ENCODE assay signal across 18 mouse cellular contexts in the genomic region with DNA sequence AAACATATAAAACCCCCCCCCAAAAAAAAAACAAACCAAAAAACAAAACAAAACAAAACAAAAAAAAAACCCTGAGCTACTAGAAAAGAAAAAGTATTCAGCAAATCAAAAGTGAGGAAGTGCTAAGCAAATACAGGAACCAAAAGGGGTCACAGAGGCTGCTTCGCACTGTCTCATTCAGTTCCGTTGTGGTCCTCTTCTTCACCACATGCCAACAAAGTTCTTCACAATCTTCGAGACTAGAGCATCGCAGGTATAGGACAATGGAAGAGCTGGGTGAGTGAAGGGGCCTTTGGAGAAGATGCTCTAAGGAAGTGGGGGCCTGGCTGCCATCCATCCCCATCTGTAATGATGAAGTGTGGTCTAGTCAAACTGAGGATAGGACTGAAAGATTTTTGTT. TPM values are rescaled to one million over a fixed set of nuclear protein-coding genes. Genes with fewer than 3 reads are reported as not detected.
A peak's percentile ranks its signal among the peaks of the same experiment; 100 is the strongest.
DNase-seq lines count a peak whose midpoint lies in the region; ATAC-seq and TF ChIP-seq lines count a peak whose summit lies in the region.
"Had no signal": no experiment of that assay in that cellular context is flagged by ENCODE, and none has a peak within 500 bp of the region (broad histone marks: within the 10 kb centered on the region; RNA-seq: fewer than 3 reads in every experiment).

No protein-coding gene starts in this region.

- peak; percentile 19 for DNase-seq in layer of hippocampus, adult 11-12 months (ENCODE audit: low spot score)
- no peak for DNase-seq in layer of hippocampus, adult 8-10 months (ENCODE audit: low spot score in 2 of 2)
- DNase-seq in MEL (ENCODE audit: low read depth, low spot score) = peak; percentile 85
- DNase-seq in thymus, adult 2 months = peak; percentile 52
- no peak for DNase-seq in ovary, postnatal 36 days (ENCODE audit: low spot score)
- DNase-seq: layer of hippocampus, postnatal 36 days had no signal

- peak overlapping the region; percentile 47 for H3K9ac ChIP-seq in MEL (ENCODE audit: control insufficient read depth, low read depth, low read length, poor library complexity, severe bottlenecking)
- H3K9ac ChIP-seq in midbrain, embryonic 16.5 days (ENCODE audit: low read depth, low read length) = no peak overlapping the region
- H3K9ac ChIP-seq in hindbrain, embryonic 12.5 days = no peak overlapping the region
- H3K9ac ChIP-seq: stomach, embryonic 15.5 days had no signal

- H3K79me2 ChIP-seq in MEL (ENCODE audit: control insufficient read depth, insufficient read depth, low read length, poor library complexity) (peaks cover 22% of the 10 kb centered on the region), macrophage (ENCODE audit: inconsistent target) (peaks cover 70% of the 10 kb centered on the region)

- H3K36me3 ChIP-seq in MEL (ENCODE audit: control insufficient read depth in 1 of 2, insufficient read depth in 2 of 2, low read length in 2 of 2) (peaks cover 0 to 5% of the 10 kb centered on the region in 2 experiments; a peak in 2 of 4 replicates), macrophage (ENCODE audit: inconsistent target) (no peaks in the 10 kb centered on the region)
- H3K36me3 ChIP-seq in thymus, adult 2 months (ENCODE audit: control insufficient read depth, insufficient read depth, low read length) = no peaks in the 10 kb centered on the region
- no peaks in the 10 kb centered on the region for H3K36me3 ChIP-seq in midbrain, embryonic 16.5 days (ENCODE audit: control insufficient read depth, insufficient read depth, low read length)
- no peaks in the 10 kb centered on the region for H3K36me3 ChIP-seq in hindbrain, embryonic 12.5 days
- H3K36me3 ChIP-seq: embryonic facial prominence, embryonic 10.5 days; G1E; stomach, embryonic 15.5 days had no signal

- TF ChIP-seq RAD21 in MEL (IDR thresholded peaks at IDR 0.05; ENCODE audit: low read depth, low read length) = no peak

- H3K4me3 ChIP-seq in MEL (ENCODE audit: control insufficient read depth in 1 of 2, insufficient read depth in 1 of 2, low read depth in 2 of 2, low read length in 2 of 2) = peak overlapping the region; percentile 44 to 71
- H3K4me3 ChIP-seq in macrophage (ENCODE audit: inconsistent target) = peak overlapping the region; percentile 87
- H3K4me3 ChIP-seq in thymus, adult 2 months (ENCODE audit: control insufficient read depth, insufficient read depth, low read length) = peak overlapping the region; percentile 38
- no peak overlapping the region for H3K4me3 ChIP-seq in midbrain, embryonic 16.5 days (ENCODE audit: low read depth, low read length)
- no peak overlapping the region for H3K4me3 ChIP-seq in hindbrain, embryonic 12.5 days
- H3K4me3 ChIP-seq: embryonic facial prominence, embryonic 10.5 days; forebrain, embryonic 13.5 days; heart, adult 2 months; stomach, embryonic 15.5 days had no signal

- TF ChIP-seq POLR2A in MEL (IDR thresholded peaks at IDR 0.05; ENCODE audit: control insufficient read depth in 1 of 2, insufficient read depth in 1 of 2, low read depth in 1 of 2, low read length in 2 of 2, poor library complexity in 1 of 2) = peak in 1 of 2 experiments; percentile 68; a peak in 2 of 4 replicates
- TF ChIP-seq POLR2A in thymus, adult 2 months (IDR thresholded peaks at IDR 0.05; ENCODE audit: control insufficient read depth, extremely low read depth, insufficient read depth, low read length, poor library complexity) = no peak

- peaks cover 0 to 9% of the 10 kb centered on the region in 2 experiments; a peak in 2 of 4 replicates for H3K4me1 ChIP-seq in MEL (ENCODE audit: control insufficient read depth in 1 of 2, insufficient read depth in 2 of 2, low read length in 2 of 2)
- peaks cover 2% of the 10 kb centered on the region for H3K4me1 ChIP-seq in thymus, adult 2 months (replicated peaks; ENCODE audit: control insufficient read depth, insufficient read depth, low read length)
- peaks cover 3% of the 10 kb centered on the region; the same call in 1 of the 2 replicates for H3K4me1 ChIP-seq in midbrain, embryonic 16.5 days (ENCODE audit: control insufficient read depth, insufficient read depth, low read length)
- no peaks in the 10 kb centered on the region for H3K4me1 ChIP-seq in hindbrain, embryonic 12.5 days
- H3K4me1 ChIP-seq: stomach, embryonic 15.5 days had no signal

- ATAC-seq in midbrain, embryonic 16.5 days = no peak
- ATAC-seq in hindbrain, embryonic 12.5 days (ENCODE audit: low FRiP score) = no peak
- ATAC-seq: forebrain, embryonic 13.5 days; hindbrain, postnatal 0 days had no signal

- H3K27ac ChIP-seq in MEL (ENCODE audit: control insufficient read depth, low read depth, low read length) (peak overlapping the region; percentile 87), macrophage (peak overlapping the region; percentile 98)
- peak overlapping the region; percentile 90 for H3K27ac ChIP-seq in thymus, adult 2 months (ENCODE audit: control insufficient read depth, insufficient read depth, low read length)
- H3K27ac ChIP-seq in midbrain, embryonic 16.5 days (ENCODE audit: low read length) = no peak overlapping the region
- H3K27ac ChIP-seq in hindbrain, embryonic 12.5 days = no peak overlapping the region
- H3K27ac ChIP-seq: embryonic facial prominence, embryonic 10.5 days; forebrain, embryonic 13.5 days; heart, adult 2 months; hindbrain, postnatal 0 days; stomach, embryonic 15.5 days had no signal

- WGBS in macrophage (ENCODE audit: missing documents) = 0% methylated on average over 4 of the region's 4 CpGs
- WGBS in thymus, adult 2 months = 3% methylated on average over 4 of the region's 4 CpGs
- WGBS in midbrain, embryonic 16.5 days = 79% methylated on average over 4 of the region's 4 CpGs
- 81% methylated on average over 4 of the region's 4 CpGs for WGBS in hindbrain, embryonic 12.5 days

- no peak for TF ChIP-seq CTCF in MEL (IDR thresholded peaks at IDR 0.05 in 2 of 3, conservative IDR thresholded peaks at IDR 0.05 in 1 of 3; ENCODE audit: control insufficient read depth in 1 of 3, insufficient read depth in 1 of 3, low read depth in 2 of 3, low read length in 3 of 3, poor library complexity in 1 of 3, severe bottlenecking in 1 of 3)
- TF ChIP-seq CTCF in thymus, adult 2 months (IDR thresholded peaks at IDR 0.05; ENCODE audit: borderline replicate concordance, control insufficient read depth, extremely low read depth, insufficient read depth, low read length, poor library complexity) = no peak

- no peak for TF ChIP-seq EP300 in MEL (IDR thresholded peaks at IDR 0.05; ENCODE audit: low read depth in 1 of 2, low read length in 2 of 2)

- no peaks in the 10 kb centered on the region for H3K9me3 ChIP-seq in MEL (replicated peaks; ENCODE audit: insufficient read depth, low read length)
- no peaks in the 10 kb centered on the region for H3K9me3 ChIP-seq in midbrain, embryonic 16.5 days (replicated peaks; ENCODE audit: control insufficient read depth, low read length, poor library complexity, severe bottlenecking)
- H3K9me3 ChIP-seq in hindbrain, embryonic 12.5 days (replicated peaks) = no peaks in the 10 kb centered on the region
- H3K9me3 ChIP-seq: embryonic facial prominence, embryonic 10.5 days; forebrain, embryonic 13.5 days; G1E; stomach, embryonic 15.5 days had no signal

- no peak overlapping the region for H3K4me2 ChIP-seq in midbrain, embryonic 16.5 days (ENCODE audit: low read length)
- no peak overlapping the region for H3K4me2 ChIP-seq in hindbrain, embryonic 12.5 days (replicated peaks)
- H3K4me2 ChIP-seq: forebrain, embryonic 13.5 days; stomach, embryonic 15.5 days had no signal

- no peaks in the 10 kb centered on the region for H3K27me3 ChIP-seq in MEL (ENCODE audit: control insufficient read depth in 1 of 2, insufficient read depth in 2 of 2, low read length in 2 of 2)
- H3K27me3 ChIP-seq in thymus, adult 2 months (ENCODE audit: control insufficient read depth, insufficient read depth, low read length) = no peaks in the 10 kb centered on the region
- H3K27me3 ChIP-seq in midbrain, embryonic 16.5 days (ENCODE audit: control insufficient read depth, insufficient read depth, low read depth, low read length) = no peaks in the 10 kb centered on the region
- H3K27me3 ChIP-seq in hindbrain, embryonic 12.5 days = no peaks in the 10 kb centered on the region
- H3K27me3 ChIP-seq: forebrain, embryonic 13.5 days; stomach, embryonic 15.5 days had no signal

RNA-seq across cellular contexts. Expression of a gene that starts 2.4 kb away (rescaled TPM):
- 1 to 10 TPM; 1.4 to 6.1 (median 2.7) TPM for total RNA-seq in layer of hippocampus, adult 8-10 months (2022)
- 9.9 and 12.9 TPM in 2 replicates for total RNA-seq in MEL (2012; rRNA removed)
- polyA plus RNA-seq in MEL (2012; ENCODE audit: insufficient read depth in 1 of 2, insufficient read length in 2 of 2, low read depth in 1 of 2, low replicate concordance in 2 of 2, missing spikeins in 1 of 2) (10 to 100 TPM in 1 of 2 experiments, not detected in 1; 12.3 TPM), macrophage (2018) (84.8 to 185 TPM (median 109 TPM) in 3 replicates)
- total RNA-seq in macrophage (2018; cell fraction: chromatin; rRNA removed) = 100 to 1,000 TPM in 3 of 26 experiments, 10 to 100 TPM in 23; 15.7 to 110 (median 77.8) TPM
- 100 to 1,000 TPM in 20 of 26 experiments, 10 to 100 TPM in 6; 70.1 to 159 (median 117) TPM for total RNA-seq in macrophage (2018; cell fraction: cytosol; rRNA removed)
- total RNA-seq in macrophage (2018; cell fraction: nucleus; rRNA removed) = 100 to 1,000 TPM in 9 of 26 experiments, 10 to 100 TPM in 17; 36.5 to 139 (median 79.4) TPM
- 32.2 and 40.4 TPM in 2 replicates for polyA plus RNA-seq in thymus, adult 2 months (2012; rRNA removed)
- polyA plus RNA-seq in midbrain, embryonic 16.5 days (2015; fragmentation: Nextera tagmentation; extraction: Ambion mirVana) = 0.63 and 0.85 TPM in 2 replicates
- 0.53 and 0.66 TPM in 2 replicates for polyA plus RNA-seq in hindbrain, embryonic 12.5 days (2016; fragmentation: Nextera tagmentation; extraction: Ambion mirVana)

RNA-seq across cellular contexts. Expression of a gene that starts 2.5 kb away (rescaled TPM):
- 10 to 100 TPM; 87.1 to 94.7 (median 90.9) TPM for total RNA-seq in layer of hippocampus, adult 8-10 months (2022)
- total RNA-seq in MEL (2012; rRNA removed) = 31.6 and 32.3 TPM in 2 replicates
- polyA plus RNA-seq in MEL (2012; ENCODE audit: insufficient read depth in 1 of 2, insufficient read length in 2 of 2, low read depth in 1 of 2, low replicate concordance in 2 of 2, missing spikeins in 1 of 2) = 100 to 1,000 TPM in 1 of 2 experiments, 10 to 100 TPM in 1; 51.7 to 148 TPM
- 100 to 1,000 TPM in 3 of 26 experiments, 10 to 100 TPM in 23; 36.6 to 109 (median 66.1) TPM for total RNA-seq in macrophage (2018; cell fraction: chromatin; rRNA removed)
- 10 to 100 TPM; 43.8 to 80.1 (median 68.6) TPM for total RNA-seq in macrophage (2018; cell fraction: cytosol; rRNA removed)
- 100 to 1,000 TPM in 3 of 26 experiments, 10 to 100 TPM in 23; 39.4 to 128 (median 62.4) TPM for total RNA-seq in macrophage (2018; cell fraction: nucleus; rRNA removed)
- polyA plus RNA-seq in macrophage (2018) = 50.8 to 76.2 TPM (median 59.4 TPM) in 3 replicates
- 20.8 and 21.6 TPM in 2 replicates for polyA plus RNA-seq in thymus, adult 2 months (2012; rRNA removed)
- 11.0 and 12.0 TPM in 2 replicates for polyA plus RNA-seq in midbrain, embryonic 16.5 days (2015; fragmentation: Nextera tagmentation; extraction: Ambion mirVana)
- polyA plus RNA-seq in hindbrain, embryonic 12.5 days (2016; fragmentation: Nextera tagmentation; extraction: Ambion mirVana) = 20.8 and 20.9 TPM in 2 replicates

RNA-seq across cellular contexts. Expression of a gene that starts 33.0 kb away (rescaled TPM):
- total RNA-seq in layer of hippocampus, adult 8-10 months (2022) = 1 to 10 TPM; 4.0 to 4.9 (median 4.6) TPM
- total RNA-seq in MEL (2012; rRNA removed) = 2.5 and 3.2 TPM in 2 replicates
- 1 to 10 TPM in 1 of 2 experiments, not detected in 1; 8.2 TPM for polyA plus RNA-seq in MEL (2012; ENCODE audit: insufficient read depth in 1 of 2, insufficient read length in 2 of 2, low read depth in 1 of 2, low replicate concordance in 2 of 2, missing spikeins in 1 of 2)
- 10 to 100 TPM in 1 of 26 experiments, 1 to 10 TPM in 25; 1.2 to 10.7 (median 3.9) TPM for total RNA-seq in macrophage (2018; cell fraction: chromatin; rRNA removed)
- 1 to 10 TPM in 2 of 26 experiments, under 1 TPM in 24; 0.17 to 1.6 (median 0.43) TPM for total RNA-seq in macrophage (2018; cell fraction: cytosol; rRNA removed)
- 10 to 100 TPM in 2 of 26 experiments, 1 to 10 TPM in 24; 1.3 to 12.8 (median 2.9) TPM for total RNA-seq in macrophage (2018; cell fraction: nucleus; rRNA removed)
- 0.42 to 0.85 TPM (median 0.52 TPM) in 3 replicates for polyA plus RNA-seq in macrophage (2018)
- polyA plus RNA-seq in thymus, adult 2 months (2012; rRNA removed) = 2.5 and 3.0 TPM in 2 replicates
- polyA plus RNA-seq in midbrain, embryonic 16.5 days (2015; fragmentation: Nextera tagmentation; extraction: Ambion mirVana) = 1.4 and 2.0 TPM in 2 replicates
- polyA plus RNA-seq in hindbrain, embryonic 12.5 days (2016; fragmentation: Nextera tagmentation; extraction: Ambion mirVana) = 1.5 and 1.6 TPM in 2 replicates

RNA-seq across cellular contexts. Expression of a gene that starts 48.1 kb away (rescaled TPM):
- not detected for total RNA-seq in layer of hippocampus, adult 8-10 months (2022)
- not detected in 2 replicates for total RNA-seq in MEL (2012; rRNA removed)
- polyA plus RNA-seq in MEL (2012; ENCODE audit: insufficient read depth in 1 of 2, insufficient read length in 2 of 2, low read depth in 1 of 2, low replicate concordance in 2 of 2, missing spikeins in 1 of 2) (under 1 TPM in 1 of 2 experiments, not detected in 1; 0.13 TPM), macrophage (2018) (not detected in 3 replicates)
- total RNA-seq in macrophage (2018; cell fraction: chromatin; rRNA removed) = 10 to 100 TPM in 8 of 26 experiments, 1 to 10 TPM in 16, not detected in 2; 1.3 to 19.9 (median 8.2) TPM
- total RNA-seq in macrophage (2018; cell fraction: cytosol; rRNA removed) = under 1 TPM in 5 of 26 experiments, not detected in 21; 0.29 to 0.88 (median 0.36) TPM
- 1 to 10 TPM in 17 of 26 experiments, under 1 TPM in 2, not detected in 7; 0.92 to 5.0 (median 2.5) TPM for total RNA-seq in macrophage (2018; cell fraction: nucleus; rRNA removed)
- polyA plus RNA-seq in thymus, adult 2 months (2012; rRNA removed) = 0.15 TPM in 1 of 2 replicates, not detected in the other
- polyA plus RNA-seq in midbrain, embryonic 16.5 days (2015; fragmentation: Nextera tagmentation; extraction: Ambion mirVana) = not detected in 2 replicates
- not detected in 2 replicates for polyA plus RNA-seq in hindbrain, embryonic 12.5 days (2016; fragmentation: Nextera tagmentation; extraction: Ambion mirVana)
- total RNA-seq: adrenal gland, postnatal 4 days; G1E; heart, adult 2 months; hindbrain, postnatal 0 days; layer of hippocampus, postnatal 36 days had no signal
- polyA plus RNA-seq: embryonic facial prominence, embryonic 10.5 days; forebrain, embryonic 13.5 days; G1E; heart, adult 2 months; hindbrain, postnatal 0 days; lung, embryonic 16.5 days; neural tube, embryonic 14.5 days; stomach, embryonic 15.5 days had no signal

RNA-seq across cellular contexts. Expression of a gene that starts 58.7 kb away (rescaled TPM):
- total RNA-seq in layer of hippocampus, adult 8-10 months (2022) = not detected
- total RNA-seq in MEL (2012; rRNA removed) = not detected in 2 replicates
- polyA plus RNA-seq in MEL (2012; ENCODE audit: insufficient read depth in 1 of 2, insufficient read length in 2 of 2, low read depth in 1 of 2, low replicate concordance in 2 of 2, missing spikeins in 1 of 2) (under 1 TPM in 1 of 2 experiments, not detected in 1; 0.04 TPM), macrophage (2018) (0.14 to 0.44 TPM (median 0.25 TPM) in 3 replicates)
- 1 to 10 TPM in 24 of 26 experiments, under 1 TPM in 2; 0.46 to 5.2 (median 3.3) TPM for total RNA-seq in macrophage (2018; cell fraction: chromatin; rRNA removed)
- under 1 TPM in 25 of 26 experiments, not detected in 1; 0.05 to 0.55 (median 0.26) TPM for total RNA-seq in macrophage (2018; cell fraction: cytosol; rRNA removed)
- total RNA-seq in macrophage (2018; cell fraction: nucleus; rRNA removed) = 1 to 10 TPM in 23 of 26 experiments, under 1 TPM in 3; 0.52 to 5.1 (median 2.5) TPM
- 0.40 and 0.62 TPM in 2 replicates for polyA plus RNA-seq in thymus, adult 2 months (2012; rRNA removed)
- not detected in 2 replicates for polyA plus RNA-seq in midbrain, embryonic 16.5 days (2015; fragmentation: Nextera tagmentation; extraction: Ambion mirVana)
- not detected in 2 replicates for polyA plus RNA-seq in hindbrain, embryonic 12.5 days (2016; fragmentation: Nextera tagmentation; extraction: Ambion mirVana)
- total RNA-seq: adrenal gland, postnatal 4 days; heart, adult 2 months; hindbrain, postnatal 0 days; layer of hippocampus, postnatal 36 days had no signal
- polyA plus RNA-seq: embryonic facial prominence, embryonic 10.5 days; forebrain, embryonic 13.5 days; G1E; heart, adult 2 months; hindbrain, postnatal 0 days; lung, embryonic 16.5 days; neural tube, embryonic 14.5 days; stomach, embryonic 15.5 days had no signal

Comparison
In these comparisons a context has a peak if more than half of its experiments do, and no peak if none do; other contexts are left out.
1. DNase-seq: peak in layer of hippocampus, adult 11-12 months (single experiment), MEL (single experiment) and thymus, adult 2 months (single experiment); none in layer of hippocampus, adult 8-10 months (0 of 2) and ovary, postnatal 36 days (single experiment).
2. H3K27ac ChIP-seq: peak in MEL (single experiment), macrophage (single experiment) and thymus, adult 2 months (single experiment); none in midbrain, embryonic 16.5 days (single experiment) and hindbrain, embryonic 12.5 days (single experiment).
3. H3K4me3 ChIP-seq: peak in MEL (2 of 2), macrophage (single experiment) and thymus, adult 2 months (single experiment); none in midbrain, embryonic 16.5 days (single experiment) and hindbrain, embryonic 12.5 days (single experiment).